Mouse (Mus musculus): ENCODE data around the gene Hoxc13. TPM values are rescaled to one million over a fixed set of nuclear protein-coding genes. Genes with fewer than 3 reads are reported as not detected.

The Hoxc13 gene
- polyA plus RNA-seq, 1 experiment from 2014 or later, result 0.23 TPM

GRCm38 (mm10) chr15:102956906-102957305 lies 36.0 kb downstream of the Hoxc13 start:
- no peak overlapping the region for H3K9ac ChIP-seq (replicated peaks)
- no peak overlapping the region for H3K4me2 ChIP-seq (replicated peaks)
- H3K4me3 ChIP-seq, result no peak overlapping the region
- no peaks in the 10 kb centered on the region for H3K36me3 ChIP-seq
- H3K4me1 ChIP-seq, result no peaks in the 10 kb centered on the region
- H3K27me3 ChIP-seq, result peaks cover 98% of the 10 kb centered on the region
- H3K27ac ChIP-seq (replicated peaks), result no peak overlapping the region
- no peaks in the 10 kb centered on the region for H3K9me3 ChIP-seq
- WGBS, result under 1% methylated on average over 12 of the region's 12 CpGs
- ATAC-seq (ENCODE audit: low FRiP score, low read depth), result no peak

GRCm38 (mm10) chr15:102959663-102960191 lies 38.8 kb downstream of the Hoxc13 start:
- no peak overlapping the region for H3K4me2 ChIP-seq (replicated peaks)
- peaks cover 95% of the 10 kb centered on the region for H3K27me3 ChIP-seq
- no peak overlapping the region for H3K9ac ChIP-seq (replicated peaks)
- WGBS, result under 1% methylated on average over 13 of the region's 13 CpGs
- no peak overlapping the region for H3K27ac ChIP-seq (replicated peaks)
- no peak overlapping the region for H3K4me3 ChIP-seq
- no peak for ATAC-seq (ENCODE audit: low FRiP score, low read depth)
- no peaks in the 10 kb centered on the region for H3K36me3 ChIP-seq
- no peaks in the 10 kb centered on the region for H3K4me1 ChIP-seq
- H3K9me3 ChIP-seq, result no peaks in the 10 kb centered on the region

GRCm38 (mm10) chr15:102961728-102962127 lies 40.8 kb downstream of the Hoxc13 start:
- Histone ChIP-seq H3K4me1 (0 out of 2 replicates have a peak, but pooled peaks cover 5% of the 10 kb centered on the region), H3K27me3 (peaks cover 95% of the 10 kb centered on the region), H3K27ac (replicated peaks) (no peak overlapping the region), H3K9me3 (no peaks in the 10 kb centered on the region), H3K4me2 (replicated peaks) (no peak overlapping the region), H3K4me3 (no peak overlapping the region), H3K36me3 (no peaks in the 10 kb centered on the region), H3K9ac (replicated peaks) (no peak overlapping the region)
- 4% methylated on average over 6 of the region's 6 CpGs for WGBS
- ATAC-seq (ENCODE audit: low FRiP score, low read depth), result no peak

GRCm38 (mm10) chr15:102962492-102962891 lies 41.6 kb downstream of the Hoxc13 start:
- no peak overlapping the region for H3K4me2 ChIP-seq (replicated peaks)
- H3K4me3 ChIP-seq, result no peak overlapping the region
- no peak for ATAC-seq (ENCODE audit: low FRiP score, low read depth)
- H3K9me3 ChIP-seq, result no peaks in the 10 kb centered on the region
- H3K36me3 ChIP-seq, result no peaks in the 10 kb centered on the region
- peaks cover 95% of the 10 kb centered on the region for H3K27me3 ChIP-seq
- H3K9ac ChIP-seq (replicated peaks), result no peak overlapping the region
- no peak overlapping the region for H3K27ac ChIP-seq (replicated peaks)
- 1% methylated on average over 13 of the region's 13 CpGs for WGBS
- 0 out of 2 replicates have a peak, but pooled peaks cover 6% of the 10 kb centered on the region for H3K4me1 ChIP-seq

GRCm38 (mm10) chr15:102963259-102963658 lies 42.4 kb downstream of the Hoxc13 start:
- H3K9me3 ChIP-seq, result no peaks in the 10 kb centered on the region
- peaks cover 94% of the 10 kb centered on the region for H3K27me3 ChIP-seq
- under 1% methylated on average over 8 of the region's 8 CpGs for WGBS
- H3K36me3 ChIP-seq, result no peaks in the 10 kb centered on the region
- no peak overlapping the region for H3K27ac ChIP-seq (replicated peaks)
- 0 out of 2 replicates have a peak, but pooled peaks cover 6% of the 10 kb centered on the region for H3K4me1 ChIP-seq
- H3K4me2 ChIP-seq (replicated peaks), result no peak overlapping the region
- H3K4me3 ChIP-seq, result no peak overlapping the region
- no peak overlapping the region for H3K9ac ChIP-seq (replicated peaks)
- no peak for ATAC-seq (ENCODE audit: low FRiP score, low read depth)

- ATAC-seq (ENCODE audit: low FRiP score, low read depth), result no peak
Measured at GRCm38 (mm10) chr15:102963671-102964640, 43.1 kb downstream of the Hoxc13 start.

GRCm38 (mm10) chr15:102965003-102965891 lies 44.3 kb downstream of the Hoxc13 start:
- Histone ChIP-seq H3K4me3 (no peak overlapping the region), H3K27ac (replicated peaks) (no peak overlapping the region), H3K9ac (replicated peaks) (no peak overlapping the region), H3K36me3 (no peaks in the 10 kb centered on the region), H3K4me2 (replicated peaks) (no peak overlapping the region), H3K27me3 (peaks cover 96% of the 10 kb centered on the region), H3K9me3 (no peaks in the 10 kb centered on the region), H3K4me1 (0 out of 2 replicates have a peak, but pooled peaks cover 6% of the 10 kb centered on the region)
- ATAC-seq (ENCODE audit: low FRiP score, low read depth), result no peak
- 2% methylated on average over 26 of the region's 26 CpGs for WGBS

More at GRCm38 (mm10) chr15:102963671-102964640, 43.1 kb downstream of the Hoxc13 start:
- WGBS, result 1% methylated on average over 28 of the region's 28 CpGs
- H3K27ac ChIP-seq (replicated peaks), result no peak overlapping the region
- peaks cover 95% of the 10 kb centered on the region for H3K27me3 ChIP-seq
- H3K36me3 ChIP-seq, result no peaks in the 10 kb centered on the region
- no peaks in the 10 kb centered on the region for H3K9me3 ChIP-seq
- no peak overlapping the region for H3K4me3 ChIP-seq
- H3K4me1 ChIP-seq, result 0 out of 2 replicates have a peak, but pooled peaks cover 6% of the 10 kb centered on the region
- H3K9ac ChIP-seq (replicated peaks), result no peak overlapping the region
- H3K4me2 ChIP-seq (replicated peaks), result no peak overlapping the region

- Histone ChIP-seq H3K4me3 (peak overlapping the region; percentile 10; the same call in 1 of the 2 replicates), H3K27me3 (peaks cover 96% of the 10 kb centered on the region), H3K4me2 (replicated peaks) (peak overlapping the region; percentile 35), H3K9me3 (no peaks in the 10 kb centered on the region), H3K4me1 (0 out of 2 replicates have a peak, but pooled peaks cover 6% of the 10 kb centered on the region), H3K36me3 (no peaks in the 10 kb centered on the region), H3K9ac (replicated peaks) (no peak overlapping the region), H3K27ac (replicated peaks) (no peak overlapping the region)
- 1% methylated on average over 29 of the region's 30 CpGs for whole genome bisulfite sequencing
- peak; percentile 47 for ATAC-seq (ENCODE audit: low FRiP score, low read depth)
Measured at GRCm38 (mm10) chr15:102965892-102966775, 45.2 kb downstream of the Hoxc13 start.

- H3K27ac ChIP-seq (replicated peaks), result no peak within 1 kb of the TSS
- H3K4me2 ChIP-seq (replicated peaks), result peak within 1 kb of the TSS; percentile 35
- no peak within 1 kb of the TSS for H3K9ac ChIP-seq (replicated peaks)
- ATAC-seq (ENCODE audit: low FRiP score, low read depth), result no peak; the same call in 1 of the 2 replicates
- H3K36me3 ChIP-seq, result no peaks in the 10 kb centered on the region
- 2% methylated on average over 27 of the region's 27 CpGs for WGBS
- H3K9me3 ChIP-seq, result no peaks in the 10 kb centered on the region
- H3K27me3 ChIP-seq, result peaks cover 95% of the 10 kb centered on the region
- H3K4me3 ChIP-seq, result peak within 1 kb of the TSS; percentile 10; the same call in 1 of the 2 replicates
- H3K4me1 ChIP-seq, result 0 out of 2 replicates have a peak, but pooled peaks cover 6% of the 10 kb centered on the region
Measured at GRCm38 (mm10) chr15:102966776-102967311, 45.9 kb downstream of the Hoxc13 start, which contains the start of gene Hoxc10. TSS of gene Hoxc10 (plus strand) at chr15:102966796.

GRCm38 (mm10) chr15:102967312-102967510 lies 46.3 kb downstream of the Hoxc13 start, which contains the start of gene Hoxc5:
TSS of gene Hoxc5 (plus strand) at chr15:102967443.
- H3K9ac ChIP-seq (replicated peaks), result no peak within 1 kb of the TSS
- peak within 1 kb of the TSS; percentile 35 for H3K4me2 ChIP-seq (replicated peaks)
- no peaks in the 10 kb centered on the region for H3K36me3 ChIP-seq
- no peak within 1 kb of the TSS for H3K27ac ChIP-seq (replicated peaks)
- H3K4me1 ChIP-seq, result 0 out of 2 replicates have a peak, but pooled peaks cover 6% of the 10 kb centered on the region
- 2% methylated on average over 12 of the region's 12 CpGs for WGBS
- no peaks in the 10 kb centered on the region for H3K9me3 ChIP-seq
- H3K4me3 ChIP-seq, result peak within 1 kb of the TSS; percentile 10; the same call in 1 of the 2 replicates
- no peak for ATAC-seq (ENCODE audit: low FRiP score, low read depth)
- peaks cover 97% of the 10 kb centered on the region for H3K27me3 ChIP-seq

All from midbrain, embryonic 12.5 days (tissue).